Mouse (Mus musculus) limb, embryonic 14.5 days (tissue): ENCODE measurements at regions not wholly inside any gene's neighbourhood (a gene's known extent, or its start where the extent isn't known, plus 50 kb on each side); places are given as distances from the start of the nearest gene placed in this dataset.

Experiments used
- ATAC-seq: fragments of 200-750 bp; cut with Nextera tagmentation; 2 replicates; pipeline ENCODE4 v1.8.0; 2017; ENCODE audit warnings: low read depth, moderate number of reproducible peaks, moderate TSS enrichment; ENCODE audit not compliant: low FRiP score
- DNase-seq: peaks from one replicate; pipeline ENCODE4 v3.0.0-alpha.2; 2015; ENCODE audit warnings: low spot score
- H3K27ac ChIP-seq: fragments of 300-500 bp; sonication (generic); replicated peaks from 2 replicates; pipeline ENCODE4 v1.5.1; 2014; ENCODE audit warnings: low read depth, mild to moderate bottlenecking, low read length, moderate library complexity, mixed read lengths
- H3K27me3 ChIP-seq: fragments of 300-500 bp; sonication (generic); 2 replicates; pipeline ENCODE4 v1.6.1; 2014; ENCODE audit warnings: low read length, mixed read lengths; ENCODE audit not compliant: control insufficient read depth, insufficient read depth
- H3K36me3 ChIP-seq: fragments of 300-500 bp; sonication (generic); 2 replicates; pipeline ENCODE4 v1.6.1; 2014; ENCODE audit warnings: mild to moderate bottlenecking, low read length, moderate library complexity, mixed read lengths; ENCODE audit not compliant: control insufficient read depth, insufficient read depth
- H3K4me1 ChIP-seq: fragments of 300-500 bp; sonication (generic); 2 replicates; pipeline ENCODE4 v1.6.1; 2014; ENCODE audit warnings: antibody characterized with exemption, low read length, mixed read lengths; ENCODE audit not compliant: control insufficient read depth, insufficient read depth
- H3K4me2 ChIP-seq: fragments of 300-500 bp; sonication (generic); replicated peaks from 2 replicates; pipeline ENCODE4 v1.6.1; 2014; ENCODE audit warnings: low read depth, mild to moderate bottlenecking, low read length, moderate library complexity; ENCODE audit not compliant: severe bottlenecking
- H3K4me3 ChIP-seq: fragments of 300-500 bp; sonication (generic); replicated peaks from 2 replicates; pipeline ENCODE4 v1.5.1; 2014; ENCODE audit warnings: low read length
- H3K9ac ChIP-seq: fragments of 300-500 bp; sonication (generic); 2 replicates; pipeline ENCODE4 v1.6.1; 2014; ENCODE audit warnings: mild to moderate bottlenecking, low read depth, low read length, moderate library complexity; ENCODE audit not compliant: severe bottlenecking
- H3K9me3 ChIP-seq: fragments of 300-500 bp; sonication (generic); 2 replicates; pipeline ENCODE4 v1.6.1; 2016; ENCODE audit warnings: low read length; ENCODE audit not compliant: control insufficient read depth
- POLR2A ChIP-seq: fragments of 200-500 bp; IDR thresholded peaks from 2 replicates; pipeline ENCODE4 v1.8.0; 2012; ENCODE audit warnings: inconsistent platforms, mild to moderate bottlenecking, moderate library complexity, borderline replicate concordance; ENCODE audit not compliant: insufficient read depth, insufficient read length; ENCODE audit errors: extremely low read depth
- WGBS: fragments of 180-500 bp; shearing (Covaris S2); extraction: QIAGEN DNeasy Blood & Tissue Kit; methylation state at CpG from one replicate; pipeline ENCODE4 v1.1.7; 2014; 5-methylcytosine and 5-hydroxymethylcytosine counted together

DNA sequence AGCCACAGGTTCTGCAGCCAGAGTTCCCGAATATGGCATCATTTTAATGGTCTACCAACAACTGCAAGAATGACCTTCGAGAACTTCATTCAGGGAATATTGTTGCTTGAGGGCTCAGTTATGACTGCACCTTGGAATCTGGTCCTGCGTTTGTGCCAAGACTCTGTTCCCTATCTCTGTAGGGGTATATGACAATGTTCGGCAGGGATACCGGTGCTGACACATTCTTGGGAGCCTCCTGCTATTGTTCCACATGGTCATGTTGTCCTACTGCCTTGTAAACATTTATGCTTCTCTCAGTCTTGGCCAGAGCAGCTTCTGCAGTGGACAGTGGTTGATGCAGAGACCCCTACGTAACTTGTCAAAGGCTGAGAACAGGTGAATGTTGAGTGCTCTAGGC is 216.8 kb upstream of the Stt3b start:
- TF ChIP-seq POLR2A = no peak
- H3K4me2 ChIP-seq = no peak overlapping the region
- 91% methylated on average over 6 of the region's 6 CpGs for WGBS
- H3K9ac ChIP-seq = no peak overlapping the region
- no peak for ATAC-seq
- DNase-seq = no peak
- H3K9me3 ChIP-seq = no peaks in the 10 kb centered on the region; the same call in 1 of the 2 replicates
- no peaks in the 10 kb centered on the region for H3K36me3 ChIP-seq
- H3K4me3 ChIP-seq = no peak overlapping the region
- H3K4me1 ChIP-seq = peaks cover 12% of the 10 kb centered on the region
- H3K27me3 ChIP-seq = no peaks in the 10 kb centered on the region
- no peak overlapping the region for H3K27ac ChIP-seq

DNA sequence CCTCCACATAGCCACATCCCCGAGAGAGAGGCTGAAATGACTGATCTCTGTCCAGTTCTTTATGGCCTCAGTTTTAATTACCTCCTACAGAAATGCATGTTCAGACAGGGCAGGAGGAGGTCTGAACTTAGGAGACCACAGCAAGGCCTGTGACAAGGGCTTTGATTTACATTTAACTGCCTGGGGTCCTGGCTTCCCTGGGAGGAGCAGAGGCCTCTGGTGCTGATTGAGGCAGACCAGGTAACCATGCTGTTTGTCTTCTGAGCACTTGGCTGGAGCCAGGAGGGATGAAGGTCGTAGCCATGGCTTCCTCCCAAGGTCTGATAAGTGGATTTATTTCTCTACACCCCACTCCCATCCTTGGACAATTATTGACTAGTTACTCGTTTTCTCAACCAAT is 224.0 kb upstream of the Stt3b start:
- no peak overlapping the region for H3K4me3 ChIP-seq
- ATAC-seq = no peak
- H3K36me3 ChIP-seq = no peaks in the 10 kb centered on the region
- H3K9me3 ChIP-seq = no peaks in the 10 kb centered on the region; the same call in 1 of the 2 replicates
- H3K4me1 ChIP-seq = peaks cover 4% of the 10 kb centered on the region; the same call in 1 of the 2 replicates
- H3K27me3 ChIP-seq = no peaks in the 10 kb centered on the region
- no peak overlapping the region for H3K27ac ChIP-seq
- WGBS = 10% methylated on average over 3 of the region's 3 CpGs
- no peak for DNase-seq
- no peak overlapping the region for H3K9ac ChIP-seq
- no peak for TF ChIP-seq POLR2A
- H3K4me2 ChIP-seq = no peak overlapping the region

GRCm38 (mm10) chr9:115543665-115544064 is 233.4 kb upstream of the Stt3b start:
- DNase-seq (no peak), ATAC-seq (no peak)
- Histone ChIP-seq H3K9me3 (0 out of 2 replicates have a peak, but pooled peaks cover 4% of the 10 kb centered on the region), H3K9ac (no peak overlapping the region), H3K4me2 (no peak overlapping the region), H3K4me3 (no peak overlapping the region), H3K27me3 (no peaks in the 10 kb centered on the region), H3K36me3 (no peaks in the 10 kb centered on the region), H3K4me1 (no peaks in the 10 kb centered on the region), H3K27ac (no peak overlapping the region)
- TF ChIP-seq POLR2A = no peak
- 67% methylated on average over 9 of the region's 9 CpGs for WGBS

DNA sequence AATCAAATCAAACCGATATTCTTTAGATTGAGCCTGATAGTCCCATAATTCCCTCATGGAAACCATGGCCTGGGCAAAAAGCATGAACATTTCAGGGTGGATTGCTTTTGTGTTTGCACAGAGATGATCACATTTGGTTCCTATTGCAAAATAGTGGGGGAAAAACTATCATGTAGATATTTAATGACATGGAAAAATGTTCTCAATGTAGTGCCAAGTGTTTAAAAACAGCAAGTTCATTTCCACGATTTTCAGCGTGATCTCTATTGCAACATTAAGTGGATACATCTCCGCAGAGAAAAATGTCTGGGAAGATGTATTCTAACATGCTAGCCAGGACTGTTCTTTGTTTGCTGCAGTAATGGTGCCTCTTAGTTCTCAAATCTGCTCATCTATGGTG is 235.0 kb upstream of the Stt3b start:
- no peaks in the 10 kb centered on the region for H3K4me1 ChIP-seq
- H3K4me3 ChIP-seq = no peak overlapping the region
- no peak overlapping the region for H3K27ac ChIP-seq
- no peak for TF ChIP-seq POLR2A
- no peak for DNase-seq
- no peak overlapping the region for H3K9ac ChIP-seq
- no peak overlapping the region for H3K4me2 ChIP-seq
- ATAC-seq = no peak
- no peaks in the 10 kb centered on the region for H3K27me3 ChIP-seq
- 84% methylated on average over 4 of the region's 4 CpGs for WGBS
- H3K9me3 ChIP-seq = 0 out of 2 replicates have a peak, but pooled peaks cover under 1% of the 10 kb centered on the region
- H3K36me3 ChIP-seq = no peaks in the 10 kb centered on the region

DNA sequence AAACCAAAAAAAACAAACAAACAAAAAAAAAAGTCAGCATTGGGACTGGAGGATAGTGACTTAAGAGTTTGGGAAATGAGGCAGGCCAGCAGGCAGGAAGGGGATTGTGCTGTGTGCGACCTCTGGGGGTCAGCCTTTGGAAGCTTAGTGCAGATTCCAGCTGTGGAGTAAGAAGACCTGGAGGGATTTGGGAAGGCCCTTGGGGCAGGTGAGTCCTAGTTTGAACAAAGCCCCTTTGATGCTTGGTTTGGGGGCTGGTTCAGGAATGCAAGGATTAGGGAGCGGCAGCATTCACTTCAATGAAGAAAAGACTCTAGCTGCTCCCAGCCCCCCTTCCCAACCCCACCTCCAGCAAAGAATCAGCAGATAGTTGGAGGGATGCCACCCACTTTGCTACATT is 235.6 kb upstream of the Stt3b start:
- TF ChIP-seq POLR2A = no peak
- Histone ChIP-seq H3K27me3 (no peaks in the 10 kb centered on the region), H3K9me3 (no peaks in the 10 kb centered on the region), H3K27ac (no peak overlapping the region), H3K36me3 (no peaks in the 10 kb centered on the region), H3K9ac (no peak overlapping the region), H3K4me3 (no peak overlapping the region), H3K4me1 (no peaks in the 10 kb centered on the region), H3K4me2 (no peak overlapping the region)
- WGBS = 45% methylated on average over 2 of the region's 2 CpGs
- DNase-seq (no peak), ATAC-seq (no peak)
